In genomic region chr14:59052421-59052820, GRCm38 (mm10) we compare ENCODE assay signal across 31 mouse cellular contexts.
"Had no signal": no experiment of that assay in that cellular context is flagged by ENCODE, and none has a peak within 500 bp of the region (broad histone marks: within the 10 kb centered on the region; RNA-seq: fewer than 3 reads in every experiment).

No protein-coding gene starts in this region.

- DNase-seq: left cerebral cortex, postnatal 4 days; liver; liver, embryonic 13.5 days; liver, postnatal 0 days; lung, adult 18-20 months; lung, adult 2 months; lung, embryonic 14.5 days; lung, postnatal 10 days; lung, postnatal 14 days; lung, postnatal 36 days; lung, postnatal 4 days; midbrain, embryonic 14.5 days had no signal

- H3K27me3 ChIP-seq: limb, embryonic 12.5 days; limb, embryonic 13.5 days; limb, embryonic 15.5 days; liver, embryonic 12.5 days; liver, embryonic 13.5 days; liver, embryonic 15.5 days; lung, embryonic 15.5 days; megakaryocyte, embryonic 14.5 days; midbrain, embryonic 12.5 days; midbrain, embryonic 13.5 days; midbrain, embryonic 15.5 days had no signal

- H3K36me3 ChIP-seq: limb, embryonic 10.5 days; limb, embryonic 12.5 days; limb, embryonic 13.5 days; limb, embryonic 15.5 days; liver, embryonic 12.5 days; liver, embryonic 13.5 days; liver, embryonic 15.5 days; lung, embryonic 15.5 days; midbrain, embryonic 10.5 days; midbrain, embryonic 12.5 days; midbrain, embryonic 13.5 days; midbrain, embryonic 15.5 days had no signal

- H3K27ac ChIP-seq: limb, embryonic 10.5 days; limb, embryonic 12.5 days; limb, embryonic 13.5 days; limb, embryonic 15.5 days; liver, embryonic 12.5 days; liver, embryonic 13.5 days; liver, embryonic 14.5 days; liver, embryonic 15.5 days; lung, embryonic 15.5 days; macrophage; midbrain, embryonic 10.5 days; midbrain, embryonic 12.5 days; midbrain, embryonic 13.5 days; midbrain, embryonic 15.5 days had no signal

- ATAC-seq: liver, embryonic 12.5 days; liver, postnatal 0 days; lung, postnatal 0 days; midbrain, embryonic 13.5 days; midbrain, embryonic 15.5 days; midbrain, embryonic 16.5 days had no signal

- H3K9me3 ChIP-seq: limb, embryonic 10.5 days; limb, embryonic 13.5 days; limb, embryonic 15.5 days; liver, embryonic 13.5 days; liver, embryonic 15.5 days; lung, embryonic 15.5 days; midbrain, embryonic 10.5 days; midbrain, embryonic 12.5 days; midbrain, embryonic 13.5 days; midbrain, embryonic 15.5 days had no signal

- H3K9ac ChIP-seq: limb, embryonic 12.5 days; limb, embryonic 13.5 days; limb, embryonic 15.5 days; liver, embryonic 12.5 days; liver, embryonic 13.5 days; liver, embryonic 14.5 days; liver, embryonic 15.5 days; liver, postnatal 0 days; lung, embryonic 14.5 days; lung, embryonic 15.5 days; midbrain, embryonic 12.5 days; midbrain, embryonic 13.5 days; midbrain, embryonic 15.5 days had no signal

- H3K4me1 ChIP-seq: limb, embryonic 10.5 days; limb, embryonic 12.5 days; limb, embryonic 13.5 days; limb, embryonic 15.5 days; liver, embryonic 12.5 days; liver, embryonic 13.5 days; liver, embryonic 15.5 days; lung, embryonic 15.5 days; megakaryocyte, embryonic 14.5 days; midbrain, embryonic 15.5 days had no signal

- H3K4me2 ChIP-seq: limb, embryonic 12.5 days; limb, embryonic 13.5 days; limb, embryonic 15.5 days; liver, embryonic 11.5 days; liver, embryonic 12.5 days; liver, embryonic 13.5 days; liver, embryonic 15.5 days; lung, embryonic 14.5 days; lung, embryonic 15.5 days; midbrain, embryonic 11.5 days; midbrain, embryonic 12.5 days; midbrain, embryonic 13.5 days; midbrain, embryonic 15.5 days had no signal

- H3K4me3 ChIP-seq: limb, embryonic 10.5 days; limb, embryonic 12.5 days; limb, embryonic 13.5 days; limb, embryonic 15.5 days; liver, embryonic 12.5 days; liver, embryonic 13.5 days; liver, embryonic 15.5 days; lung, embryonic 15.5 days; megakaryocyte, embryonic 14.5 days; midbrain, embryonic 10.5 days; midbrain, embryonic 12.5 days; midbrain, embryonic 13.5 days; midbrain, embryonic 15.5 days; myocyte had no signal
